Mouse (Mus musculus): ENCODE measurements around the gene Vps4a. TPM values are rescaled to one million over a fixed set of nuclear protein-coding genes. Genes with fewer than 3 reads are reported as not detected.
"Not testable (repeated sequence)": the region's sequence is repeated elsewhere in the genome, so short reads cannot be mapped to it uniquely, and the experiment has no call there.

Gene Vps4a
- polyA plus RNA-seq, 1 experiment from 2014 or later: 57.8 TPM

- Histone ChIP-seq H3K27me3 (ENCODE audit: control insufficient read depth, insufficient read depth, low read length) (no peaks in the 10 kb centered on the region), H3K4me1 (ENCODE audit: control insufficient read depth, insufficient read depth, low read length) (0 out of 2 replicates have a peak, but pooled peaks cover 5% of the 10 kb centered on the region), H3K4me3 (ENCODE audit: low read length) (no peak overlapping the region), H3K36me3 (ENCODE audit: control insufficient read depth, insufficient read depth) (peaks cover 7% of the 10 kb centered on the region), H3K9ac (ENCODE audit: low read length) (no peak overlapping the region), H3K9me3 (replicated peaks; ENCODE audit: control insufficient read depth, low read length) (no peaks in the 10 kb centered on the region), H3K27ac (ENCODE audit: low read length) (no peak overlapping the region), H3K4me2 (ENCODE audit: low read depth, low read length) (no peak overlapping the region)
- WGBS: 77% methylated on average over 3 of the region's 3 CpGs
- ATAC-seq (replicated peaks; ENCODE audit: extremely low read depth, insufficient read depth, low FRiP score): no peak
Observed at GRCm38 (mm10) chr8:107007795-107008194, 23.2 kb upstream of the Vps4a start.

DNA sequence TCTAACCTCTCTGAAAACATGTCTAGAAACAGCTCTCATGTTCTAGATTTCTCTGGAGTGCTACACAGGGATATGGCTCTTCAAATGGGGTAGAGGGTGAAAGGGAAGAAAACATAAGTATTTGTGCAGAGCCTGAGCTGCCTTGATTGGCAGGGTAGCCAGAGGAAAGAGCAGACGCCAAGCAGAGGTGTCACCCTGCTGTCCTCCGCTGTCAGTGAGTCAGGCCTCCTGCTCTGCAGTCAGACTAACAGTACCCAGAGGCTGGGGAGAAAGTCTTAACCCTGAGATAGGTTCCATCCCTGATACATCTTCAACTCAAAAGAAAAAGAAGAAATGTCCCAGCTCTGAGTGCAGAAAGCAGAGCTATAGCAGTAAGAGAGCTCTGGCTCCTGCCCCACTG lies 18.4 kb upstream of the Vps4a start:
- Histone ChIP-seq H3K9ac (ENCODE audit: low read length) (no peak overlapping the region), H3K9me3 (replicated peaks; ENCODE audit: control insufficient read depth, low read length) (no peaks in the 10 kb centered on the region), H3K27me3 (ENCODE audit: control insufficient read depth, insufficient read depth, low read length) (no peaks in the 10 kb centered on the region), H3K4me2 (ENCODE audit: low read depth, low read length) (no peak overlapping the region), H3K4me1 (ENCODE audit: control insufficient read depth, insufficient read depth, low read length) (no peaks in the 10 kb centered on the region), H3K27ac (ENCODE audit: low read length) (no peak overlapping the region), H3K4me3 (ENCODE audit: low read length) (no peak overlapping the region), H3K36me3 (ENCODE audit: control insufficient read depth, insufficient read depth) (peaks cover 7% of the 10 kb centered on the region; the same call in 1 of the 2 replicates)
- no peak for ATAC-seq (replicated peaks; ENCODE audit: extremely low read depth, insufficient read depth, low FRiP score)
- WGBS: 83% methylated on average over 2 of the region's 2 CpGs

GRCm38 (mm10) chr8:107014915-107015314 lies 16.1 kb upstream of the Vps4a start:
- no peak overlapping the region for H3K4me3 ChIP-seq (ENCODE audit: low read length)
- no peaks in the 10 kb centered on the region for H3K9me3 ChIP-seq (replicated peaks; ENCODE audit: control insufficient read depth, low read length)
- no peak overlapping the region for H3K9ac ChIP-seq (ENCODE audit: low read length)
- no peak overlapping the region for H3K27ac ChIP-seq (ENCODE audit: low read length)
- peaks cover 7% of the 10 kb centered on the region; the same call in 1 of the 2 replicates for H3K36me3 ChIP-seq (ENCODE audit: control insufficient read depth, insufficient read depth)
- H3K4me2 ChIP-seq (ENCODE audit: low read depth, low read length): no peak overlapping the region
- H3K4me1 ChIP-seq (ENCODE audit: control insufficient read depth, insufficient read depth, low read length): no peaks in the 10 kb centered on the region
- no peak for ATAC-seq (replicated peaks; ENCODE audit: extremely low read depth, insufficient read depth, low FRiP score)
- WGBS: 70% methylated on average over 1 of the region's 1 CpGs
- no peaks in the 10 kb centered on the region for H3K27me3 ChIP-seq (ENCODE audit: control insufficient read depth, insufficient read depth, low read length)

- Histone ChIP-seq H3K4me2 (ENCODE audit: low read depth, low read length) (no peak overlapping the region), H3K4me3 (ENCODE audit: low read length) (no peak overlapping the region), H3K27me3 (ENCODE audit: control insufficient read depth, insufficient read depth, low read length) (no peaks in the 10 kb centered on the region), H3K9ac (ENCODE audit: low read length) (no peak overlapping the region), H3K36me3 (ENCODE audit: control insufficient read depth, insufficient read depth) (no peaks in the 10 kb centered on the region), H3K27ac (ENCODE audit: low read length) (no peak overlapping the region), H3K4me1 (ENCODE audit: control insufficient read depth, insufficient read depth, low read length) (no peaks in the 10 kb centered on the region), H3K9me3 (replicated peaks; ENCODE audit: control insufficient read depth, low read length) (no peaks in the 10 kb centered on the region)
- no peak for ATAC-seq (replicated peaks; ENCODE audit: extremely low read depth, insufficient read depth, low FRiP score)
- 83% methylated on average over 8 of the region's 8 CpGs for WGBS
Observed at GRCm38 (mm10) chr8:107023479-107023878, 7.5 kb upstream of the Vps4a start.

DNA sequence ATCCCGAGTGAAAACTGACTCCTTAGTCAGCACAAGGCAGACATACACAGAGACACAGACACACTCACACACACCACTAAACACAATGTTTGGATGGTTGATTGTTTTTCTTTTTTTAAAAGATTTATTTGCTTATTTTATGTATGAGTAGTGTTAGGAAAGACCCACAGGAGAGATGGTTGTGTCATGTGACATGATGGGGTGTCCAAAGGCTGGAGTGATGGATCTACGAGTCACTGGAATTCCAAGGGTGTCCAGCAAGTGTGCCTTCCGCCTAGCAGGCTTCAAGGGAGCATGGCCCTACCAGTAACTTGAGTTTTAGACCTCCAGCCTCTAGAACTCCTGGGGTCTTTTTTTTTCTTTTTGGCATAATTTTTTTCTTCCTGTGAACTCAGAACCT lies 1.7 kb upstream of the Vps4a start:
- no peak overlapping the region for H3K9ac ChIP-seq (ENCODE audit: low read length)
- no peak overlapping the region for H3K4me2 ChIP-seq (ENCODE audit: low read depth, low read length)
- no peaks in the 10 kb centered on the region for H3K36me3 ChIP-seq (ENCODE audit: control insufficient read depth, insufficient read depth)
- H3K27ac ChIP-seq (ENCODE audit: low read length): no peak overlapping the region
- ATAC-seq (replicated peaks; ENCODE audit: extremely low read depth, insufficient read depth, low FRiP score): no peak
- no peaks in the 10 kb centered on the region for H3K27me3 ChIP-seq (ENCODE audit: control insufficient read depth, insufficient read depth, low read length)
- H3K4me3 ChIP-seq (ENCODE audit: low read length): no peak overlapping the region
- H3K4me1 ChIP-seq (ENCODE audit: control insufficient read depth, insufficient read depth, low read length): peaks cover 15% of the 10 kb centered on the region
- no peaks in the 10 kb centered on the region; the same call in 1 of the 2 replicates for H3K9me3 ChIP-seq (replicated peaks; ENCODE audit: control insufficient read depth, low read length)
- WGBS: 74% methylated on average over 3 of the region's 3 CpGs

GRCm38 (mm10) chr8:107030058-107030457 lies 964 bp upstream of the Vps4a start:
- no peak overlapping the region for H3K27ac ChIP-seq (ENCODE audit: low read length)
- no peak for ATAC-seq (replicated peaks; ENCODE audit: extremely low read depth, insufficient read depth, low FRiP score)
- H3K27me3 ChIP-seq (ENCODE audit: control insufficient read depth, insufficient read depth, low read length): no peaks in the 10 kb centered on the region
- WGBS: 64% methylated on average over 5 of the region's 5 CpGs
- no peaks in the 10 kb centered on the region for H3K36me3 ChIP-seq (ENCODE audit: control insufficient read depth, insufficient read depth)
- no peak overlapping the region for H3K9ac ChIP-seq (ENCODE audit: low read length)
- H3K4me1 ChIP-seq (ENCODE audit: control insufficient read depth, insufficient read depth, low read length): peaks cover 15% of the 10 kb centered on the region
- no peak overlapping the region for H3K4me2 ChIP-seq (ENCODE audit: low read depth, low read length)
- H3K9me3 ChIP-seq (replicated peaks; ENCODE audit: control insufficient read depth, low read length): no peaks in the 10 kb centered on the region; the same call in 1 of the 2 replicates
- no peak overlapping the region for H3K4me3 ChIP-seq (ENCODE audit: low read length)

GRCm38 (mm10) chr8:107031577-107032090 lies 612 bp downstream of the Vps4a start:
- H3K27ac ChIP-seq (ENCODE audit: low read length): peak overlapping the region; percentile 81
- no peaks in the 10 kb centered on the region; the same call in 1 of the 2 replicates for H3K9me3 ChIP-seq (replicated peaks; ENCODE audit: control insufficient read depth, low read length)
- no peaks in the 10 kb centered on the region for H3K27me3 ChIP-seq (ENCODE audit: control insufficient read depth, insufficient read depth, low read length)
- peak overlapping the region; percentile 96 for H3K9ac ChIP-seq (ENCODE audit: low read length)
- under 1% methylated on average over 40 of the region's 40 CpGs for WGBS
- peaks cover 15% of the 10 kb centered on the region for H3K4me1 ChIP-seq (ENCODE audit: control insufficient read depth, insufficient read depth, low read length)
- H3K4me3 ChIP-seq (ENCODE audit: low read length): peak overlapping the region; percentile 86
- H3K36me3 ChIP-seq (ENCODE audit: control insufficient read depth, insufficient read depth): no peaks in the 10 kb centered on the region
- H3K4me2 ChIP-seq (ENCODE audit: low read depth, low read length): peak overlapping the region; percentile 84
- peak; percentile 50 for ATAC-seq (replicated peaks; ENCODE audit: extremely low read depth, insufficient read depth, low FRiP score)

GRCm38 (mm10) chr8:107033609-107034008 lies 2.6 kb downstream of the Vps4a start:
- H3K27ac ChIP-seq (ENCODE audit: low read length); H3K9ac ChIP-seq (ENCODE audit: low read length); H3K9me3 ChIP-seq (replicated peaks; ENCODE audit: control insufficient read depth, low read length); ATAC-seq (replicated peaks; ENCODE audit: extremely low read depth, insufficient read depth, low FRiP score); H3K36me3 ChIP-seq (ENCODE audit: control insufficient read depth, insufficient read depth); H3K4me2 ChIP-seq (ENCODE audit: low read depth, low read length); H3K4me3 ChIP-seq (ENCODE audit: low read length); H3K27me3 ChIP-seq (ENCODE audit: control insufficient read depth, insufficient read depth, low read length): not testable (repeated sequence)
- H3K4me1 ChIP-seq (ENCODE audit: control insufficient read depth, insufficient read depth, low read length): peaks cover 15% of the 10 kb centered on the region
- WGBS: 93% methylated on average over 2 of the region's 2 CpGs

- no peak overlapping the region for H3K4me2 ChIP-seq (ENCODE audit: low read depth, low read length)
- no peak overlapping the region for H3K4me3 ChIP-seq (ENCODE audit: low read length)
- no peak overlapping the region for H3K27ac ChIP-seq (ENCODE audit: low read length)
- ATAC-seq (replicated peaks; ENCODE audit: extremely low read depth, insufficient read depth, low FRiP score): no peak
- WGBS: 88% methylated on average over 3 of the region's 3 CpGs
- H3K9me3 ChIP-seq (replicated peaks; ENCODE audit: control insufficient read depth, low read length): no peaks in the 10 kb centered on the region
- peaks cover 15% of the 10 kb centered on the region for H3K4me1 ChIP-seq (ENCODE audit: control insufficient read depth, insufficient read depth, low read length)
- peaks cover 16% of the 10 kb centered on the region for H3K36me3 ChIP-seq (ENCODE audit: control insufficient read depth, insufficient read depth)
- no peak overlapping the region for H3K9ac ChIP-seq (ENCODE audit: low read length)
- H3K27me3 ChIP-seq (ENCODE audit: control insufficient read depth, insufficient read depth, low read length): no peaks in the 10 kb centered on the region
Observed at GRCm38 (mm10) chr8:107035641-107036040, 4.6 kb downstream of the Vps4a start.

Measured in heart, embryonic 16.5 days (tissue).